ENCODE assay signal across 14 mouse cellular contexts in genomic region chr9:16599888-16600287, GRCm38 (mm10).
"Had no signal": no experiment of that assay in that cellular context is flagged by ENCODE, and none has a peak within 500 bp of the region (broad histone marks: within the 10 kb centered on the region; RNA-seq: fewer than 3 reads in every experiment).

No protein-coding gene starts in this region.

- DNase-seq: kidney, adult 2 months; kidney, postnatal 14 days; lung, adult 2 months; lung, postnatal 36 days; right cerebral cortex, postnatal 14 days; thymus, adult 2 months; thymus, postnatal 25 days had no signal

- H3K4me1 ChIP-seq: kidney, embryonic 15.5 days; limb, embryonic 10.5 days; liver, embryonic 15.5 days; stomach, embryonic 15.5 days had no signal

- H3K4me3 ChIP-seq: kidney, embryonic 15.5 days; left cerebral cortex, adult 2 months; limb, embryonic 10.5 days; liver, embryonic 15.5 days; stomach, embryonic 15.5 days had no signal

- ATAC-seq: lung, postnatal 0 days had no signal

- H3K4me2 ChIP-seq: kidney, embryonic 15.5 days; liver, embryonic 11.5 days; liver, embryonic 15.5 days; stomach, embryonic 15.5 days had no signal

- H3K36me3 ChIP-seq: kidney, embryonic 15.5 days; limb, embryonic 10.5 days; liver, embryonic 15.5 days; stomach, embryonic 15.5 days had no signal

- H3K9me3 ChIP-seq: kidney, embryonic 15.5 days; limb, embryonic 10.5 days; liver, embryonic 15.5 days; stomach, embryonic 15.5 days had no signal

- H3K27ac ChIP-seq: kidney, embryonic 15.5 days; left cerebral cortex, adult 2 months; limb, embryonic 10.5 days; liver, embryonic 15.5 days; stomach, embryonic 15.5 days had no signal

- H3K9ac ChIP-seq: kidney, embryonic 15.5 days; liver, embryonic 15.5 days; stomach, embryonic 15.5 days had no signal

- H3K27me3 ChIP-seq: kidney, embryonic 15.5 days; liver, embryonic 15.5 days; stomach, embryonic 15.5 days had no signal
